Mouse (Mus musculus) Patski (cell line): ENCODE results near the gene Snrnp27. TPM values are rescaled to one million over a fixed set of nuclear protein-coding genes. Genes with fewer than 3 reads are reported as not detected.

Experiments used
- ATAC-seq: fragments of 100-300 bp; one replicate; pipeline ENCODE4 v1.8.0; 2021
- CTCF ChIA-PET: fragments of 350-600 bp; sonication (Branson Sonifier 250); formaldehyde crosslinking; loops from one replicate; lab custom pipeline; 2022; ENCODE audit warnings: inconsistent platforms; lab: Charles Lee
- POLR2A ChIA-PET: fragments of 350-600 bp; sonication (Branson Sonifier 250); formaldehyde crosslinking; loops from one replicate; lab custom pipeline; 2022; ENCODE audit warnings: antibody characterized with exemption, inconsistent platforms; lab: Charles Lee
- DNase-seq: peaks from one replicate; pipeline ENCODE4 v3.0.0-alpha.2; 2011; ENCODE audit warnings: low read depth, low spot score
- H3K27me3 ChIP-seq: fragments of 371-371 bp; one replicate; pipeline ENCODE4 v1.5.1; 2021
- CTCF ChIP-seq: fragments of 100-300 bp; IDR thresholded peaks from one replicate; pipeline ENCODE4 v1.5.1; 2021
- in situ Hi-C: fragments of 300-500 bp; cut with MboI; formaldehyde crosslinking; loops from 3 replicates; pipeline ENCODE4 v1.11.1; 2018; ENCODE audit warnings: low pct_unique_long_range_greater_than_20kb, mixed read lengths
- polyA plus RNA-seq: library from polyadenylated mRNA; unstranded; gene quantifications from one replicate; pipeline ENCODE4 v1.2.3, GENCODE M21; 2021

Gene Snrnp27
- polyA plus RNA-seq, 1 experiment from 2014 or later: 104 TPM

DNA sequence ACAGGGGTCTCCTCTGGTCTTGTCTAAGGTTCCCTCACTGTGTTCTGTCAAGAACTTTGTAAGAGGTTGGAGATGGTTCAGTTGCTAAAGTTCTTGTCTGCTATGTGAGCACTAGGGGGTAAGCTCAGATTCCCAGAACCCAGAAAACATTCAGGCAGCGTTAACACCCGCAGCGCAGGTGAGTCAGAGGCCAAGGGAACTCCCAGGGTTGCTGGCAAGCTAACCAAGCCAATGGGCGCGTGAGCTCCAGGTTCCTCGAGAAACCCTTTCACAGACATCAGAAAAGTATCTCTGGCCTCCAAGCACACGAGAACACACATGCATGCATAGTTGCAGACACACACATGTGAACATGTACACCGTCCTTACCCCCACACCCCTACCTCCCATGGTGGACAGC, 43.5 kb downstream of the Snrnp27 start:
- CTCF ChIA-PET: no interaction called here
- POLR2A ChIA-PET: no interaction called here
- DNase-seq: peak; percentile 63
- H3K27me3 ChIP-seq: no peaks in the 10 kb centered on the region
- in situ Hi-C loops: no loop called here
- no peak for TF ChIP-seq CTCF
- peak; percentile 44 for ATAC-seq

DNA sequence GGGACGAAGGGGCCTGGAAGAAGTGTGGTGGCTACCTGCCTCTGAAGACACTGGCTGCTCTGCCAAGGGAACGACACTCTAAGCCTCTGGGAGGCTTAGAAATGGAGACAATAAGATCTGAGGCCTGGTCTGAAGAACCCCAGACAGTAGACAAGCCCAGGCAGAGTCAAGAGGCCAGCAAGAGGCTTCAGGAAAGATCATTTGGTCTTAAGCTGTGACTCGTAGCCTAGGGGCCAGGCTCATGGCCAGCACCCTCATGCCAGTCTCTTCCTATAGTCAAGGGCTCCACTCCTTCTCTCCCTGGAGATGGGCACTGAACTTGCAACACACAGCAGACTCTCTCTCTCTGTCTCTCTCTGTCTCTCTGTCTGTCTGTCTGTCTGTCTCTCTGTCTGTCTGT, 44.2 kb downstream of the Snrnp27 start:
- no peaks in the 10 kb centered on the region for H3K27me3 ChIP-seq
- ChIA-PET POLR2A (no interaction called here), CTCF (no interaction called here)
- in situ Hi-C loops: no loop called here
- DNase-seq: no peak
- no peak for TF ChIP-seq CTCF
- ATAC-seq: no peak

DNA sequence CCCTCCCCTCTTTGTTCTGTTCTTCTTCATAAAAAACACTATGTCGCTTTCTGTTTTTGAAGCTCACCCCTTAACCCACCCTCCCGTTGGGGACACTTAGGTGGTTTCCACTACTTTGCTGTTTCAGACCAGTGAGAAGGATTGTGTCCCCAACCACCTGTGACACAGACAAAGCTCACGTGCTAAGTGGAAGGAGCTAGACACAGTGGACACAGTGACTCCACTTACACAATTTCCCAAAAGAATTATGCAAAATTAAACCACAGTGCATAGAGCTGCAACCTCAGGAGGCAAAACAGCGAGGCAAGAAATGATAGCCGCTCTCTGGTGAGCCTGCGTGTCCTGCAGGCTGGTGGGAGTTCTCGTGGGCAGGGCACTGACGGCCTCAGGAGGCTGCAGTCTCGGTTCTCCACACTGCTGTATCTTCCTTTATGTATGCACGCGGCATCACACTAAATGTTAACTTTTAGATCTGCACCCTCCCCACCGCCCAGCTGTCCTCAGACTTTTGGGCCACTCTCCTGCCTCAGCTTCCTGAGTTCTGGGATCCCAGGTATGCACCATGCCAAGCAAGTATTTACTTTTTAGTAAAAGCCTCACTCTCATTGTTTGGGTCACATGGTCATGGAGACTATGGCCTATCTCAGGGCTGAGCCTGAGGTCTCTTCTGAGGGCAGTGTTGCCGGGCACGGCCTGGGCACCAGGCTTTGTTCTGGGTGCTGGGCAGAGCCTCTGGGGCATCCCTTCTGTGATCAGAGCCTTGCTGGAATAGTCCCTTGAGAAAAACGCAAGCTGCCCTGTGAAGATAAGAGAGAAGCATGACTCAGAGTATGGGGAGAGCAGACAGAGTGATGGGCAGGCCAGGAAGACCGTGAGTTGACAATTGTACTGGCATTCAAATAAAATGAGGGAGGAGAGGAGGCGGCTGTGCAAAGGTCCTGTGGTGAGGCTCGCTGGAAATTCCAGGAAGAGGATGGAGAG, 44.9 kb downstream of the Snrnp27 start:
- ATAC-seq (no peak), DNase-seq (no peak)
- no peak for TF ChIP-seq CTCF
- ChIA-PET POLR2A (no interaction called here), CTCF (no interaction called here)
- in situ Hi-C loops: no loop called here
- H3K27me3 ChIP-seq: no peaks in the 10 kb centered on the region

DNA sequence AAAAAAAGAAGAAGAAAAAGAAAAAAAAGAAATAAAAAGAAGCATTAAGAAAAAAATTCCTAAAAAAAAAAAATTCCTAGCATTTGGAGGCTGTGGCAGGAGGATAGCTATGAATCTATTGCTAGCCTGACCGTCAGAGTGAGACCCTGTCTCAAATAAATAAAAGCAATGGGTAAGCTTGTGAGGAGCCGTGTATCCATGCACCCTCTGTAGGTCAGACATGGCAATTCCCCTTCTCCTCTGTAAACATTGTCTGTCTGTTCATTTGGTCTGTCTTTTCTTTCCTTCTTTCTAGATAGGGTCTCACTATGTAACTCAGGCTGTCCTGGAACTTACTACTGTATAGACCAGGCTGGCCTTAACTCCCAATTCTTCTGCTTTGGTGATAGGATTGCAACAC, 45.9 kb downstream of the Snrnp27 start:
- ChIA-PET POLR2A (interaction anchor here (0.6 kb wide), 1 partner anchor 32 kb away, joined by 4 read pairs; no protein-coding TSS in a partner anchor), CTCF (no interaction called here)
- no peak for DNase-seq
- ATAC-seq: no peak
- no peak for TF ChIP-seq CTCF
- H3K27me3 ChIP-seq: no peaks in the 10 kb centered on the region
- in situ Hi-C loops: no loop called here

DNA sequence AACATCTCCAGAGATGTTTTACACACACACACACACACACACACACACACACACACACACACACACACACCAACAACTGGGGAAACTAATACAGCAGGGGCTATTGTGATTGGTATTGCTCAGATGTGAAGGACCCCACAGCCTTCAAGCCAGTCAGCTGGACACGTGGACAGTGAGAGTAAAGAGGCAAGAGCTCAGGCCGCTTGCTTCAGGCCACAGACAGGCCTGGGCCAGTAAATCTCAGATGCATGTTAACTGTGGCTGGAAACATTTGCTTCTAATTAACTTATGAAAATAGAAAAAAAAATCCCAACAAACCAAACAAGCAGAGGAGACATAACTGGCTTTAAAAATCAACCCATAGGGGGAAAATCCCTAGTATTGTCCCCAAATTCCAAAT, 46.5 kb downstream of the Snrnp27 start:
- in situ Hi-C loops: no loop called here
- DNase-seq (no peak), ATAC-seq (no peak)
- ChIA-PET POLR2A (interaction anchor here (0.6 kb wide), 2 partner anchors 11 to 31 kb away, joined by 4 read pairs; no protein-coding TSS in a partner anchor), CTCF (interaction anchor here (1.1 kb wide), 1 partner anchor 39 kb away, joined by 5 read pairs; no protein-coding TSS in a partner anchor)
- TF ChIP-seq CTCF: no peak
- H3K27me3 ChIP-seq: no peaks in the 10 kb centered on the region

DNA sequence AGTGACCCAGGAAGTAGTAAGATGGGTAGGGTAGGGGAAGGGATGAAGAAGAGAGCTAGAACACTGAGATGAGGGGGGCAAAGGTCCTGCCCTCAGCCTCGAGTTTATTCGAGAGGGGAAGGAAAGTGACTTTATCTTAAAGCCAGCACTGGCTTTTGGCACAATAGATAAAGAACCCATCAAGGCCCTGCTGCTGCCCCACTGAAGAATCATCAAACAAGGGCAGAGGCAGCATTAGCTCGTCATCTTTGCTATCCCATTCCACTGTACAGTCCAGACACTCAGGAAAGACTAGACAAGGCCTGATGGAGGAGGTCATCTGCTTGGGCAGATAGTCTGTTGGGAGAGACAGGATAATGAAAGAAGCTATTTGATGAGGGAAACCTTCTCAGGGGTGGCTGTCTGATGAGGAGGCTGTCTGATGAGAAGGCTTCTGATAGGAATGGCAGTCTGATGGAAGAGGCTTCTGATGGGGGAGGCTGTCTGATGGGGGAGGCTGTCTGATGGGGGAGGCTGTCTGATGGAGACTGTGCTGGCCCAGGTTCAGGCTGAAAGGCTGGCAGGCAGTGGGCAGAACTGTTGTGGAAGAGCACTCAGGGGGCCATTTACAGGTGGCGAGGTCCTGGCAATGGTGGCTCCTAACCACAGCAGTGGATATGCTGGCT, 47.0 kb downstream of the Snrnp27 start:
- ATAC-seq (no peak), DNase-seq (no peak)
- in situ Hi-C loops: no loop called here
- no peak for TF ChIP-seq CTCF
- POLR2A ChIA-PET: interaction anchor here (0.6 kb wide), 1 partner anchor 12 kb away, joined by 4 read pairs; no protein-coding TSS in a partner anchor
- no peaks in the 10 kb centered on the region for H3K27me3 ChIP-seq
- CTCF ChIA-PET: interaction anchor here (1.1 kb wide), 1 partner anchor 38 kb away, joined by 5 read pairs; no protein-coding TSS in a partner anchor

DNA sequence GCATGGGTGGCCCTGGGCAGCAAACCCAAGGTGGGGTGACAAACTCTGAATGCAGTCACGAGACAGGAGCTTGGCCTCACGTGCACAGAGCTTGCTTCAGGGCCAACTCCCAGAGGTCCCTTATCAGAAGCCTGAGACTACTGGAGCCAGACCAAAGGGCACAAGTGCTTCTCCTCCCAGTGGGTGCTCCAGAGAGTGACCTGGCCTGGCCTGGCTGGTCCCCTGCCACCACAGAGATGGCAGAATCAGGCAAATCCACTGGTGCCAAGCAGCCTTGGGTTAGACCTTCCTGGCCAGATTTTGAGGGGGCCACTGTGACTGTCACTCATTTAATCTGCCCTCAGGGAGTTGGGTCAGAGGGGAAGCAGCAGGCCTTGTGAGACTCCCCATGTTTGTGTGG, 47.8 kb downstream of the Snrnp27 start:
- in situ Hi-C loops: no loop called here
- no peak for TF ChIP-seq CTCF
- CTCF ChIA-PET: no interaction called here
- DNase-seq (no peak), ATAC-seq (no peak)
- POLR2A ChIA-PET: no interaction called here
- no peaks in the 10 kb centered on the region for H3K27me3 ChIP-seq

DNA sequence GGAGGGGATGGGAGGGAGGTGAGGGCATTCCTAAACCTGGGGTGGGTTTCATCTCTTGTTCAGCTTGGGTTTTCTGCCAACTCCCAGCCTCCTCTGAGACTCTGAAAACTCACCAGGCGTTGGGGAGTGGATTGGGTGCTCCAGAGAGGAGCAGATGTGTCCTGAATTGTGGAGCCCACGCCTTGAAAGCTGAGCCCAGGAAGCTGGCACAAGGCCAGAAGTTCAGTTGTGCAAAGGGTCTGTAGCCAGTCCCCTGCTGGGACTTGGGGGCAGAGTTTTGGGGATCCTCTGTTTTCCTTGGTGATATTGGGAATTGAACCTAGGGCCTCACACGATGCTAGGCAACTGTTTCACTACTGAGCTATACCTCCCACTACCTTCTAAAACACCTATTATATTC, 54.2 kb downstream of the Snrnp27 start:
- no peak for TF ChIP-seq CTCF
- DNase-seq (no peak), ATAC-seq (no peak)
- in situ Hi-C loops: no loop called here
- POLR2A ChIA-PET: no interaction called here
- no peaks in the 10 kb centered on the region for H3K27me3 ChIP-seq
- CTCF ChIA-PET: no interaction called here

DNA sequence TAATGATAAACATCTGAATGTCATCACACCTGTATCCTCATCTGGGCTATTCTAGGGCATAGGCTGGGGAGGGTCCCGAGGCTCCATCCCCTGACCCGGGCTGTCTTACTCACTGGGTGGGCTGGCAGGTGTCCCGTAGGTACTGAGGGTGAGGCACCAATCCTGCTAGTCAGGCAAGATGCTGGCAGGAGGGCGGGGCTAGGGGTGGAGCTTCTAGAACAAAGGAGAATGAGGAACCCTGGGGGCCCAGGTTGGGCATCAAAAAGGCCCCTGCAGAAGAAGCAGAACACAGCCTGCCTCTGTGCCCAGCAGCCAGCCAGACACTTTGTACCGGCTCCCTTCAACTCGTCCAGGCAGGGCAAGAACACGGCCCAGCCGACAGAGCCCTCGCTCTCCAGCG, 56.4 kb downstream of the Snrnp27 start, which contains the start of gene Asprv1:
TSS of gene Asprv1 (plus strand) at position 219 of the 400 bp plus-strand sequence.
- in situ Hi-C loops: no loop called here
- TF ChIP-seq CTCF: no peak

More for the DNA sequence above, 56.4 kb downstream of the Snrnp27 start, which contains the start of gene Asprv1:
- no peak for DNase-seq
- no peaks in the 10 kb centered on the region for H3K27me3 ChIP-seq
- ChIA-PET POLR2A (no interaction called here), CTCF (no interaction called here)
- no peak for ATAC-seq

Other genes with a start within 250 kb of the Snrnp27 start
- 16.1 TPM for gene C87436, start 246.1 kb downstream of the Snrnp27 start, polyA plus RNA-seq
- 240 TPM for gene Pcbp1, start 158.2 kb downstream of the Snrnp27 start, polyA plus RNA-seq
- not detected for gene Asprv1, start 56.4 kb downstream of the Snrnp27 start, polyA plus RNA-seq
- 4.8 TPM for gene Mxd1, start 15.4 kb downstream of the Snrnp27 start, polyA plus RNA-seq
- gene Gmcl1, start 48.9 kb upstream of the Snrnp27 start, polyA plus RNA-seq: 59.1 TPM
- 388 TPM for gene Anxa4, start 109.1 kb upstream of the Snrnp27 start, polyA plus RNA-seq
- gene Aak1, start 165.0 kb upstream of the Snrnp27 start, polyA plus RNA-seq: 60.1 TPM